Mouse (Mus musculus) layer of hippocampus, postnatal 10 days (tissue): ENCODE results near the gene Mttp. TPM values are rescaled to one million over a fixed set of nuclear protein-coding genes. Genes with fewer than 3 reads are reported as not detected.
A peak's percentile ranks its signal among the peaks of the same experiment; 100 is the strongest.

Experiments
- DNase-seq, 2 experiments: peaks; one replicate each; pipeline ENCODE4 v3.0.0; 2021; ENCODE audit warnings: low spot score in 2 of 2
- long read RNA-seq: library from polyadenylated mRNA; stranded (forward); transcript quantifications from one replicate; pipeline ENCODE4 v2.0.0, GENCODE M21; 2023
- total RNA-seq, 2 experiments: library from RNA; stranded (reverse); gene quantifications; 2 replicates each; pipeline ENCODE4 v1.2.3; 2021

Gene Mttp
- 1 to 10 TPM; 4.3 to 5.3 TPM for total RNA-seq
- long read RNA-seq, partial matches to known transcripts, result 0 of 10 reads
- long read RNA-seq, other reads (novel, unspliced or antisense), result 10 of 10 reads

- peak; percentile 79 to 84 for DNase-seq
These were observed at the start of gene Mttp for GRCm38 (mm10) chr3:138144642-138145171. Gene Mttp (minus strand): TSS chr3:138144968.

- DNase-seq, result no peak
These were observed 49.0 kb upstream of the Mttp start, which contains the start of gene 4930579F01Rik for GRCm38 (mm10) chr3:138193683-138194302. Gene 4930579F01Rik (minus strand): TSS chr3:138193825.

- no peak for DNase-seq
These were observed 47.5 kb upstream of the Mttp start for GRCm38 (mm10) chr3:138192260-138192659.

- DNase-seq, result no peak
These were observed 41.5 kb upstream of the Mttp start for GRCm38 (mm10) chr3:138185995-138186930.

- no peak for DNase-seq
These were observed 40.5 kb upstream of the Mttp start for GRCm38 (mm10) chr3:138185290-138185689.

GRCm38 (mm10) chr3:138183371-138183770 lies 38.6 kb upstream of the Mttp start:
- DNase-seq, result no peak

- no peak for DNase-seq
These were observed 37.3 kb upstream of the Mttp start for GRCm38 (mm10) chr3:138182019-138182418.

- no peak for DNase-seq
These were observed 30.8 kb upstream of the Mttp start for GRCm38 (mm10) chr3:138175551-138175950.

- DNase-seq, result no peak
These were observed 28.5 kb upstream of the Mttp start for GRCm38 (mm10) chr3:138173291-138173690.

- DNase-seq, result no peak
These were observed 17.9 kb upstream of the Mttp start for GRCm38 (mm10) chr3:138162553-138163183.

- DNase-seq, result no peak
These were observed 16.9 kb upstream of the Mttp start for GRCm38 (mm10) chr3:138161623-138162022.

GRCm38 (mm10) chr3:138156651-138157050 lies 11.9 kb upstream of the Mttp start:
- DNase-seq, result peak in 1 of 2 experiments; percentile 29

- DNase-seq, result no peak
These were observed 10.3 kb upstream of the Mttp start for GRCm38 (mm10) chr3:138155062-138155461.

GRCm38 (mm10) chr3:138148811-138149210 lies 4.0 kb upstream of the Mttp start:
- DNase-seq, result no peak

- DNase-seq, result no peak
These were observed 617 bp downstream of the Mttp start for GRCm38 (mm10) chr3:138144060-138144641.

GRCm38 (mm10) chr3:138143315-138144059 lies 1.3 kb downstream of the Mttp start, which contains the start of gene Trmt10a:
Gene Trmt10a (plus strand): TSS chr3:138143448.
- peak; percentile 98 for DNase-seq

GRCm38 (mm10) chr3:138142733-138143314 lies 1.9 kb downstream of the Mttp start:
- no peak for DNase-seq

- no peak for DNase-seq
These were observed 2.6 kb downstream of the Mttp start for GRCm38 (mm10) chr3:138142052-138142732.

GRCm38 (mm10) chr3:138139663-138140062 lies 5.1 kb downstream of the Mttp start:
- DNase-seq, result no peak
